Mouse (Mus musculus) spleen, adult 2 months (tissue): ENCODE measurements at regions not wholly inside any gene's neighbourhood (a gene's known extent, or its start where the extent isn't known, plus 50 kb on each side); places are given as distances from the start of the nearest gene placed in this dataset.

Experiments
- DNase-seq, 2 experiments: peaks; one replicate each; pipeline versions ENCODE4 v3.0.0 to v3.0.0-alpha.2; 2012 to 2021; ENCODE audit warnings: low spot score in 2 of 2, low read depth in 1 of 2
- H3K27ac ChIP-seq: fragments of 200-500 bp; 2 replicates; pipeline ENCODE4 v1.5.1; 2012; ENCODE audit warnings: low read length, inconsistent platforms; ENCODE audit not compliant: insufficient read depth
- H3K27me3 ChIP-seq: fragments of 200-500 bp; 2 replicates; pipeline ENCODE4 v1.6.1; 2012; ENCODE audit warnings: mild to moderate bottlenecking, moderate library complexity, low read length, inconsistent platforms; ENCODE audit not compliant: control insufficient read depth, insufficient read depth
- H3K36me3 ChIP-seq: fragments of 200-500 bp; 2 replicates; pipeline ENCODE4 v1.6.1; 2012; ENCODE audit warnings: mild to moderate bottlenecking, low read length, inconsistent platforms; ENCODE audit not compliant: control insufficient read depth, insufficient read depth
- H3K4me1 ChIP-seq: fragments of 200-500 bp; 2 replicates; pipeline ENCODE4 v1.6.1; 2011; ENCODE audit warnings: inconsistent platforms; ENCODE audit not compliant: control insufficient read depth, insufficient read depth, insufficient read length
- H3K4me3 ChIP-seq: fragments of 200-500 bp; 2 replicates; pipeline ENCODE4 v1.5.1; 2011; ENCODE audit warnings: mild to moderate bottlenecking, inconsistent platforms; ENCODE audit not compliant: insufficient read depth, insufficient read length; ENCODE audit errors: extremely low read depth
- CTCF ChIP-seq: fragments of 200-500 bp; IDR thresholded peaks from 2 replicates; pipeline ENCODE4 v1.5.1; 2011; ENCODE audit warnings: mild to moderate bottlenecking, inconsistent platforms; ENCODE audit not compliant: insufficient read depth, insufficient read length, insufficient replicate concordance; ENCODE audit errors: extremely low read depth
- POLR2A ChIP-seq: fragments of 200-500 bp; IDR thresholded peaks from 2 replicates; pipeline ENCODE4 v1.6.1; 2011; ENCODE audit warnings: low read depth, low read length, inconsistent platforms
- WGBS: fragments of 180-500 bp; shearing (Covaris S2); methylation state at CpG from one replicate; pipeline ENCODE4 v1.1.7; 2018; 5-methylcytosine and 5-hydroxymethylcytosine counted together

DNA sequence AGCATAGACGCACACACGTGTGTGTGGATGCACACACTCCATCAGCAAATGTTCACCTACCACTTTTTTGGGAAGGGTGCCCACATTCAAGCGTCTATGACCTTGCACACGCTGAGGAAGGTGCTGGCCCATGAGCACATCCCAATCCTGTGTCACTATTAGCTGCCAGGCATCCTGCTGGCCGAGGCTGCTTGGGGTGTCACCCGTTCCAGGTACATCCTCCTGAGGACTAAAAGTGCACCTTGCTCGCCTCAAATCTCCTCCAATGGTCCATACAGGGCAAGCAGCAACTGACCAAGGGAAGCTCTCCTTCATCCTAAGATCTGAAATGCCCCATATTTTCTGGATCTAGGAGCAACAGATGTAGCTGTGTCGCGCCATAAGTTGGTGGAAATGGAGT lies 156.3 kb upstream of the Spred2 start:
- WGBS: 89% methylated on average over 9 of the region's 9 CpGs
- no peaks in the 10 kb centered on the region for H3K27me3 ChIP-seq

DNA sequence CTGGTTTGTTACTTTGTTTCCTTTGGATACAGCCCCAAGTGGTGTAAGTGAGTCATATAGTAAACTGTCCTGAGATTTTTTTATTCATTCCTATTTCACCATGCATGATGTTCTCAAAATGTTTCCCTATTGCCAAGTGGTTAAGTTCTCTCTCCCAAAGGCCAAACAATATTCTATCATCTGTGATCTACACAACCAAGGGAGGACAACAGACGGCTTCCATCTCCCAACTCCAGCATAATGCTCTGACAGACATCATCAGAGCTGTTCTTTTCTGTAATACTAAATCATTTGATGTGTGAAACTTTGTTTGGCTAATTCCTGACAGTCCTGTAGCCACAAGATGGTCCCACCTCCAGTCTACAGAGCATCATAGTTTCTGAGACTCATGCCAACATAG lies 155.2 kb upstream of the Spred2 start:
- no peak for DNase-seq
- WGBS: 96% methylated on average over 1 of the region's 1 CpGs
- no peak overlapping the region for H3K4me3 ChIP-seq
- no peaks in the 10 kb centered on the region for H3K36me3 ChIP-seq
- no peak overlapping the region for H3K27ac ChIP-seq
- no peaks in the 10 kb centered on the region for H3K4me1 ChIP-seq
- no peaks in the 10 kb centered on the region for H3K27me3 ChIP-seq
- TF ChIP-seq POLR2A: no peak
- no peak for TF ChIP-seq CTCF

More for the DNA sequence above, 156.3 kb upstream of the Spred2 start:
- DNase-seq: no peak
- Histone ChIP-seq H3K27ac (no peak overlapping the region), H3K4me1 (no peaks in the 10 kb centered on the region), H3K36me3 (no peaks in the 10 kb centered on the region), H3K4me3 (no peak overlapping the region)
- no peak for TF ChIP-seq CTCF
- no peak for TF ChIP-seq POLR2A

DNA sequence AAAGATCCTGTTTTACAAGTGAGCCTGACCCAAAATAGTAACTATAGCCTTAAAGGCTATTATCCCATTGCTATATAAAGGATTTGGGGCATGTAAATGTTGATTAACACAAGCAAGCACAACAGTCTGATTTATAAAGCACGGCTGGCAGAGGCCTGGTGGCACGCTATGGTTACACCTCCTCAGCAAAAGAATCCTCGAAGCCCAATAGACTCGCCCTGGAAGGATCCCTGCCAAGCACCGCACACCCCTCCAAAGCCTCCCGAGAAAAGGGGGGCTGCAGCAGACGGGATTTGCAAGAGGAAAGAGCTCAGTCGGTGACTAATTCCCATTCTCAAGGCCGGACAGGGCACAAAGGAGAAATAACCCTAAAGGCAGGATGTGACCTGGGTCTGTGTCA lies 150.2 kb upstream of the Spred2 start:
- 72% methylated on average over 9 of the region's 9 CpGs for WGBS
- Histone ChIP-seq H3K36me3 (no peaks in the 10 kb centered on the region), H3K4me3 (no peak overlapping the region)

DNA sequence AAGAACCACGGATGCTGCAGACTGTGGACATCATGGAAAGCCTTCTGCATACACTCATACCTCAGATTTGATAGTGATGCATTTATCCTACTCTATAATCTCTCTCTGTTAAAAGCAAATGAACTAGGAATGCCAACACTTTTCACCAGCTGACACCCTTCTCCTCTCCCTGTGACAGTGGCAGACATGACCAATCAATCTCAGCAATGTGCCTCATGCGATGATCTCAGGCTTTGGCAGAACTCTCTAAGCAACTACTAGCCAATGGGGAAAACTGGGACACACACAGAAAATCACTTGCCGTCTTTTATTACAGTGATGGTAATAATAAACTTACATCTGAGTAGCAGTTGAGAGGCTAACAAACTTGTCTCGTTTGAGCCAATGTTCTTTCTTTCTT lies 148.4 kb upstream of the Spred2 start:
- H3K27ac ChIP-seq: no peak overlapping the region
- H3K4me3 ChIP-seq: no peak overlapping the region
- no peaks in the 10 kb centered on the region for H3K27me3 ChIP-seq
- no peaks in the 10 kb centered on the region for H3K36me3 ChIP-seq
- H3K4me1 ChIP-seq: no peaks in the 10 kb centered on the region
- no peak for TF ChIP-seq POLR2A
- no peak for TF ChIP-seq CTCF
- DNase-seq: no peak
- whole genome bisulfite sequencing: 81% methylated on average over 4 of the region's 4 CpGs

More for the DNA sequence above, 150.2 kb upstream of the Spred2 start:
- DNase-seq: no peak
- no peaks in the 10 kb centered on the region for H3K27me3 ChIP-seq
- no peaks in the 10 kb centered on the region for H3K4me1 ChIP-seq
- H3K27ac ChIP-seq: no peak overlapping the region
- no peak for TF ChIP-seq CTCF
- TF ChIP-seq POLR2A: no peak

DNA sequence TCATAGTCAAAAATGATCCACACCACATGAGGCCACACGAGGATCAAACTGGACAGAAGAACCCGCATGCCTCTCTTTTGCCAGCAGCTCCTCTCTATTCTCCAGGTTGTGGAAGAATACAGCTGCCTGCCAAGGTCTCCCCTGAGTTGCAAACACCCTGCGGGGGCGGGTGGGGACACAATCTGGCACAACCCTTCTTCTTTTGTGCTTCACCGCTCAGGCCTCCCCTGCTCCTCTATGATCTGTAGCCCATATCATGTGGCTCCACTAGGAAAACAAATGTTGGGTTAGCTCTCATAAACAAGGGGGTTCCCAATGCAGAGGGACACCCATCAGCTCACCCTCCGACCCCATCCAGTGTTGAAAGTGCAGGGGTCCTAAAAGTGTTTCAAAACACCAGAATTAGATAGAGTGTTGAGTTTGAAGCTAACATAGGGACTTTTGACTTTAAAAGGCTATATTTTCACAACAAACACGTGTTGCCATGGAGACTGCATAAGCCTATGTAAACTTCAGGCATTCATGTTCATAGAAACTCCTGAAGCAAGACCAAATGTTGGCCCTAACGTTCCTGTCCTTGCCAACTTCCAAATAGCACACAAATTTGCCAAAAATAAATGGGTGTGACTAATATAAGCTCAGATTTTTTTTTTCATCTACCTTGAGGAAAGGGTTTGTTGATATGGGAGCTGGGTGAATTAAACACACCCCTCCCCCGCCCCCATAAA lies 147.5 kb upstream of the Spred2 start:
- DNase-seq: no peak
- Histone ChIP-seq H3K36me3 (no peaks in the 10 kb centered on the region), H3K4me1 (no peaks in the 10 kb centered on the region), H3K27ac (no peak overlapping the region), H3K4me3 (no peak overlapping the region), H3K27me3 (no peaks in the 10 kb centered on the region)
- TF ChIP-seq CTCF (no peak), POLR2A (no peak)
- WGBS: 80% methylated on average over 9 of the region's 9 CpGs

DNA sequence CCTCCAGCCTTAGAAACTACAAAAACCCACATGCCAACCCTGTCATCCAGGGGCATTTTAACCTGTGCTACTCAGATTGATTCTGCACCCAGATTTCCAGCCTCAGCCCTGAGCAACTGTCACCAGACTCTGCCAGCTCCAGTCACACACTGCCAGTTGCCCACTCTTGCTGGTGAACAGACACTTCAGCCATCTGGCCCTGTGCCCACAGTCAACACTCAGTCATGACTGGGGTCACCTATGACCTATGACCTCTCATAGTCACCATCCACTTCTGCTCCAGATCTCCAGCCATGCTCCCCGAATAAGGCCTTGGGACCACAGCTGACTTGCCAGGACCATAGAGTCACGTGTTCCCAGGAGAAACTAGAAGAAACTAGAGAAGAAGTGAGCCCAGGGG lies 146.0 kb upstream of the Spred2 start:
- no peak for DNase-seq
- Histone ChIP-seq H3K36me3 (no peaks in the 10 kb centered on the region), H3K27ac (no peak overlapping the region), H3K4me1 (no peaks in the 10 kb centered on the region), H3K4me3 (no peak overlapping the region), H3K27me3 (no peaks in the 10 kb centered on the region)
- WGBS: 88% methylated on average over 2 of the region's 2 CpGs
- TF ChIP-seq CTCF (no peak), POLR2A (no peak)

DNA sequence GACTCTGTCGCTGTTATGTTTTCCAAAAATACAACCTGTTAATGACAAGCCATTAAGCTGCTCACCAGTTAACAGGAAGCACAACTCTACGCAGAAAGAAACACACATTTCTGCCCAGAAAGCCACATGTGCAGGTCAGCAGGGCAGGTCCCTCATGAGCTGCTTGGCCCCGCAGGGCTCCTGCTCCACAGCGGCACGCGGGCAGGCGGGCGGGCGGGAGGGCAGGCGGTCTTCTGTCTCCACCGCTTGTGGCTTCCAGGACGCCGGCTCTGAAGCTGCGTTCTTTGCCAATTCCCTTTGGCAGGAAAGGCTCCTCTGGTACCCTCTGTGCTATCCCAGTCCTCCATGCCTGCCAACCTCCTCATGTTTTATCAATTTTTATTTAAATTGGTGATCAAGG lies 139.1 kb upstream of the Spred2 start:
- Histone ChIP-seq H3K27me3 (no peaks in the 10 kb centered on the region), H3K4me3 (no peak overlapping the region), H3K36me3 (no peaks in the 10 kb centered on the region), H3K4me1 (no peaks in the 10 kb centered on the region), H3K27ac (no peak overlapping the region)
- WGBS: 84% methylated on average over 14 of the region's 14 CpGs
- TF ChIP-seq POLR2A (no peak), CTCF (no peak)
- DNase-seq: no peak
